Mouse (Mus musculus): ENCODE data around the gene Tnfrsf13c. TPM values are rescaled to one million over a fixed set of nuclear protein-coding genes. Genes with fewer than 3 reads are reported as not detected.
A peak's percentile ranks its signal among the peaks of the same experiment; 100 is the strongest.

Gene Tnfrsf13c
- polyA plus RNA-seq, 1 experiment: 0.36 TPM

- Histone ChIP-seq H3K36me3 (ENCODE audit: control insufficient read depth) (peaks cover 100% of the 10 kb centered on the region), H3K9me3 (ENCODE audit: control insufficient read depth, low read length) (no peaks in the 10 kb centered on the region), H3K4me3 (replicated peaks) (no peak overlapping the region), H3K27me3 (ENCODE audit: control insufficient read depth) (no peaks in the 10 kb centered on the region), H3K4me1 (ENCODE audit: control insufficient read depth) (no peaks in the 10 kb centered on the region; the same call in none of the 2 replicates)
- TF ChIP-seq GATA1 (IDR thresholded peaks at IDR 0.05; ENCODE audit: low read length): no peak
- no peak for TF ChIP-seq TAL1 (IDR thresholded peaks at IDR 0.05; ENCODE audit: low read length)
Observed at GRCm38 (mm10) chr15:82197246-82197750, 26.9 kb downstream of the Tnfrsf13c start.

GRCm38 (mm10) chr15:82196300-82196699 lies 27.9 kb downstream of the Tnfrsf13c start:
- no peaks in the 10 kb centered on the region for H3K9me3 ChIP-seq (ENCODE audit: control insufficient read depth, low read length)
- TF ChIP-seq TAL1 (IDR thresholded peaks at IDR 0.05; ENCODE audit: low read length) (no peak), GATA1 (IDR thresholded peaks at IDR 0.05; ENCODE audit: low read length) (no peak)
- peaks cover 100% of the 10 kb centered on the region for H3K36me3 ChIP-seq (ENCODE audit: control insufficient read depth)
- no peaks in the 10 kb centered on the region; the same call in none of the 2 replicates for H3K4me1 ChIP-seq (ENCODE audit: control insufficient read depth)
- H3K4me3 ChIP-seq (replicated peaks): no peak overlapping the region
- no peaks in the 10 kb centered on the region for H3K27me3 ChIP-seq (ENCODE audit: control insufficient read depth)

DNA sequence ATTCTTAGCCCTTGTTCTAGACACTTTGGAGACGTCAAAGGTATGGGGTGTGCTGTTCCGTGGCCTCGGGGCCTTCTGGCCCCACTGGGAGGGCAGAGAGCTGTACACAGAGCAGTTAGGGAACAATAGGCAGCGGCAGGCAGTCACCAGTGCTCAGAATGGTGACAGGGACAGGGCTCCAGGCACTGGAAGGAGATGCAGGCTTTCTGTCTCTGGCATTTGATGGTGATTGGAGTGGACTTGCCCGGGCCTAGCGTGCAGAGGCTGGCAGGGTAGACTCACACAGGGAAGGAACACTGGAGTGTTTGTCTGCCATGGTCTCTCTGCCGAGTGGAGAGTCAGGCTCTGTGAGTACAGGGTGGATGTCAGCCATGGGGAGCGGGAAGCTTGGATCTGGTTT lies 31.6 kb downstream of the Tnfrsf13c start:
- Histone ChIP-seq H3K27me3 (ENCODE audit: control insufficient read depth) (no peaks in the 10 kb centered on the region), H3K36me3 (ENCODE audit: control insufficient read depth) (peaks cover 100% of the 10 kb centered on the region), H3K9me3 (ENCODE audit: control insufficient read depth, low read length) (no peaks in the 10 kb centered on the region), H3K4me3 (replicated peaks) (no peak overlapping the region), H3K4me1 (ENCODE audit: control insufficient read depth) (peaks cover 10% of the 10 kb centered on the region)
- TF ChIP-seq GATA1 (IDR thresholded peaks at IDR 0.05; ENCODE audit: low read length) (no peak), TAL1 (IDR thresholded peaks at IDR 0.05; ENCODE audit: low read length) (no peak)

- Histone ChIP-seq H3K4me3 (replicated peaks) (no peak overlapping the region), H3K27me3 (ENCODE audit: control insufficient read depth) (no peaks in the 10 kb centered on the region), H3K4me1 (ENCODE audit: control insufficient read depth) (peaks cover 50% of the 10 kb centered on the region), H3K36me3 (ENCODE audit: control insufficient read depth) (peaks cover 100% of the 10 kb centered on the region), H3K9me3 (ENCODE audit: control insufficient read depth, low read length) (peaks cover 5% of the 10 kb centered on the region)
- TF ChIP-seq TAL1 (IDR thresholded peaks at IDR 0.05; ENCODE audit: low read length) (no peak), GATA1 (IDR thresholded peaks at IDR 0.05; ENCODE audit: low read length) (no peak)
Observed at GRCm38 (mm10) chr15:82188481-82189240, 35.5 kb downstream of the Tnfrsf13c start.

- Histone ChIP-seq H3K27me3 (ENCODE audit: control insufficient read depth) (no peaks in the 10 kb centered on the region; the same call in 1 of the 2 replicates), H3K4me3 (replicated peaks) (no peak overlapping the region), H3K36me3 (ENCODE audit: control insufficient read depth) (peaks cover 100% of the 10 kb centered on the region), H3K9me3 (ENCODE audit: control insufficient read depth, low read length) (peaks cover 11% of the 10 kb centered on the region), H3K4me1 (ENCODE audit: control insufficient read depth) (peaks cover 57% of the 10 kb centered on the region)
- TF ChIP-seq TAL1 (IDR thresholded peaks at IDR 0.05; ENCODE audit: low read length): no peak
- no peak for TF ChIP-seq GATA1 (IDR thresholded peaks at IDR 0.05; ENCODE audit: low read length)
Observed at GRCm38 (mm10) chr15:82187924-82188323, 36.2 kb downstream of the Tnfrsf13c start.

DNA sequence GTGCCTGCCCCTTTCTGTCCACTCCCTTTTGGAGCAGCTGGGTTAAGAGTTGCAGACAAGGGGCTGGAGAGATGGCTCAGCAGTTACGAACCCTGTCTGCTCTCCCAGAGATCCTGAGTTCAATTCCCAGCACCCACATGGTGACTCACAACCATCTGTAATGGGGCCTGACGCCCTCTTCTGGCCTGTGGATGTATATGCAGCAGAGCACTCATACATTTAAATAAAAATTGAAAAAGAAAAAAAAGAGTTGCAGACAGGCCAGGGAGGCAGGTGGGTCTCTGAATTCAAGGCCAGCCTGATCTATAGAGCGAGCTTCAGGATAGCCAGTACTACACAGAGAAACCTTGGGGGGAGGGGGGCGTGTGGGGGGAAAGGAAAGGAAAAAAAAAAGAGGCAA lies 36.8 kb downstream of the Tnfrsf13c start:
- Histone ChIP-seq H3K4me1 (ENCODE audit: control insufficient read depth) (peaks cover 59% of the 10 kb centered on the region), H3K4me3 (replicated peaks) (no peak overlapping the region), H3K27me3 (ENCODE audit: control insufficient read depth) (no peaks in the 10 kb centered on the region; the same call in 1 of the 2 replicates), H3K9me3 (ENCODE audit: control insufficient read depth, low read length) (peaks cover 16% of the 10 kb centered on the region), H3K36me3 (ENCODE audit: control insufficient read depth) (peaks cover 100% of the 10 kb centered on the region)
- TF ChIP-seq TAL1 (IDR thresholded peaks at IDR 0.05; ENCODE audit: low read length) (no peak), GATA1 (IDR thresholded peaks at IDR 0.05; ENCODE audit: low read length) (no peak)

GRCm38 (mm10) chr15:82186931-82187330 lies 37.2 kb downstream of the Tnfrsf13c start:
- Histone ChIP-seq H3K27me3 (ENCODE audit: control insufficient read depth) (no peaks in the 10 kb centered on the region; the same call in 1 of the 2 replicates), H3K36me3 (ENCODE audit: control insufficient read depth) (peaks cover 100% of the 10 kb centered on the region), H3K4me1 (ENCODE audit: control insufficient read depth) (peaks cover 61% of the 10 kb centered on the region), H3K9me3 (ENCODE audit: control insufficient read depth, low read length) (peaks cover 21% of the 10 kb centered on the region), H3K4me3 (replicated peaks) (peak overlapping the region; percentile 21)
- TF ChIP-seq TAL1 (IDR thresholded peaks at IDR 0.05; ENCODE audit: low read length): no peak
- TF ChIP-seq GATA1 (IDR thresholded peaks at IDR 0.05; ENCODE audit: low read length): no peak

GRCm38 (mm10) chr15:82186131-82186530 lies 38.0 kb downstream of the Tnfrsf13c start:
- no peak; the same call in 1 of the 2 replicates for TF ChIP-seq GATA1 (IDR thresholded peaks at IDR 0.05; ENCODE audit: low read length)
- TF ChIP-seq TAL1 (IDR thresholded peaks at IDR 0.05; ENCODE audit: low read length): peak; percentile 49; the same call in 2 of the 3 replicates
- Histone ChIP-seq H3K9me3 (ENCODE audit: control insufficient read depth, low read length) (peaks cover 25% of the 10 kb centered on the region), H3K4me1 (ENCODE audit: control insufficient read depth) (peaks cover 68% of the 10 kb centered on the region), H3K4me3 (replicated peaks) (peak overlapping the region; percentile 21), H3K27me3 (ENCODE audit: control insufficient read depth) (no peaks in the 10 kb centered on the region; the same call in 1 of the 2 replicates), H3K36me3 (ENCODE audit: control insufficient read depth) (peaks cover 100% of the 10 kb centered on the region)

DNA sequence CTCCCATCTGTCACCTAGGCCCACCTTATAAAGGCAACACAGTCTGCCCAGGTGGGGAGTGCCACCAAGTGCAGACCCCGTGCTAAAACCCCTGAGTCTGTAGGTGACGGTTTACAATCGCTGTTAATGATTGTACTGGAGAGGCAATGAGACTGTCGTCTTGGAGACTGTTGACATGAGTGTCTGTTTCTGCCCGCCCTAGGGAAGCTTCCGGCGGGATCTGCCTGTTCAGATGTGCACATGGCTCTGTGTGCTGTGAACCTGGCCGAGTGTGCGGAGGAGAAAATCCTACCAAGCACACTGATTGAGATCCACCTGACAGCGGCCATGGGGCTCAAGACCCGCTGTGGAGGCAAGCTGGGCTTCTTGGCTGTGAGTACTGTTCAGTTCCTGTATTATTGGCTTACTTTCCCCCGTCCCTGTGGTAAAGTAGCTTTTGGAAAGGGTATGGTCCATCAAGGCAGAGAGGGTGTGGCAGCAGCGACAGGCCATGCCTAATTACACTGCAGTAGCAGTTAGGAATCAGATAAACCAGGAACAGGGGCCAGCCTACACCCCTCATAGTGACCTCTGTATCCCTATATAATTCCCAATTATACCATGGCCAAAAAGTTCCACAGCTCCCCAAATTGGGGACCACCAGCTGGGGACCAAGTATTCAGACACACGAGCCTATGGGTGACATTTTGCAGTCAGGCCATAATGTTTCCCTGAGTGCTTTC lies 38.9 kb downstream of the Tnfrsf13c start:
- Histone ChIP-seq H3K4me1 (ENCODE audit: control insufficient read depth) (peaks cover 74% of the 10 kb centered on the region), H3K27me3 (ENCODE audit: control insufficient read depth) (no peaks in the 10 kb centered on the region; the same call in 1 of the 2 replicates), H3K4me3 (replicated peaks) (peak overlapping the region; percentile 51), H3K36me3 (ENCODE audit: control insufficient read depth) (peaks cover 100% of the 10 kb centered on the region), H3K9me3 (ENCODE audit: control insufficient read depth, low read length) (peaks cover 29% of the 10 kb centered on the region)
- TF ChIP-seq TAL1 (IDR thresholded peaks at IDR 0.05; ENCODE audit: low read length) (no peak), GATA1 (IDR thresholded peaks at IDR 0.05; ENCODE audit: low read length) (peak; percentile 72)

All from erythroblast, embryonic 14.5 days (primary cell).